Mouse (Mus musculus) v-Abl transformed pro-B cells (cell line): ENCODE measurements around the gene Cer1.

ENCODE experiments used
- in situ Hi-C, 2 experiments: fragments of 400-800 bp; cut with MboI; formaldehyde crosslinking; loops; one replicate each; pipeline ENCODE4 v1.15.1; 2025; ENCODE audit not compliant: unreplicated experiment in 2 of 2

Gene Cer1

DNA sequence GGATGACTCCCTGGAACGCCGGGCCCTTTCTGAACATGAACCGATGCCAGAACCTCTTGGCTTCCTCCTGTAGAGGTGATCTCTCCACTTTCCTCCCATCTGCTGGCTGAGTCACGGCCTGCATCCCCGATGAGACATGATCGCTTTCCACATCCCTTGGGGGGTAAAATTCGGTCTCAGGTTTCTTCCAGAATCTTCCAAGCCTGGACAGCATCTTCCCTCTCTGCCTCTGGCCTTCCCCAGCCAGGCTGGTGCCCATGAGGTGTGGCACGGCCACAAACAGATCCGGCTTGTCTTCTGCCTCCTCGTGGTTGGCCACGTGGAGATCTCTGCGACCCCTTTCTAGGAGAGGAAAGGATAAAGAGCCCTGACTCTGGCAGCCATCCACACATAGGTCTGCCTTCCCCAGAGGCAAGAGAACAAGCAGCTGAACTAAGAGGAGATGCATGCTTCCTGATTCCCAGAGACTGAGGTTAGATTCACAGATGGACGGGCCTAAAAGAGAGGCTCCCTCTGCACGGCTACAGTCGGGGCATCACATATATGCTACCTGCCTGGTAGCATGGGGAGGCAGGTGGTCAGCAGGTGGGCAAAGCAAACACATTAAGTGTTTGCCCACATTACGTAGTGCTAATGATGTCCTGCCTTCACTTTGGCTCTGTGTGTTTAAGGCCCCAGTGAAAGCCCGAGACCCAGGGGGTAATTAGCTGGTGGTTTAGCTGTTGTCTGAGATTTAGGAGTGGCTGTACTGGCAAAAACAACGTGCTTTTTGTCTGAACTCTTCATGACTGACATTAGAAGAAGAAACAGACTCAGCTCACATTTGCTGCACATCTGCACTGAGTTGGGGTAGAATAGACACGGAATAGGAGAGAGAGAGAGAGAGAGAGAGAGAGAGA lies at the start of gene Cer1:
Cer1 (minus strand) TSS at position 513 of the 899 bp plus-strand sequence.
- in situ Hi-C loops, result no loop called here

DNA sequence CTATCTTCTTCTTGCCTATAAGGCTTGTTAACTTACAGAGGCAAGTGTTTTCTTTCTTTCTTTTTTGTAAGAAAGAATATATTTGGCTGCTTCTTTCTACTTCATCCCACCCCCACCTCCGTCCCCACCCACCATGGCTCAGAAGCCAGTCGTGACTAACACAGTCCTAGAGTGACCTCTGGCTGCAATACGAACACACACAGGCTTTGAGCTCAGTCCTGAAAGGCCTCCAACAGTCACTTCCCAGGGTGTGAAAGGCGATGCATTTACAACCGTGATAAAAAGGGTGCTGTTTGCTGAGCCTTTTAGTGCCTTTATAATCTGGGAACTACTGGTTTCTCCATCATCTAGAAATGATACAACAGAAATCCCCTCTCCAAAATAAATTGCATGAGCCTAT lies 49.4 kb upstream of the Cer1 start:
- in situ Hi-C loops, result loop anchor here (5.0 to 10.0 kb wide), 3 partner anchors 290 to 1750 kb away; no protein-coding TSS in a partner anchor

GRCm38 (mm10) chr4:82933698-82934210 lies 48.8 kb upstream of the Cer1 start:
- in situ Hi-C loops, result loop anchor here (5.0 to 10.0 kb wide), 3 partner anchors 289 to 1749 kb away; no protein-coding TSS in a partner anchor

GRCm38 (mm10) chr4:82930079-82930478 lies 45.1 kb upstream of the Cer1 start:
- in situ Hi-C loops, result loop anchor here (5.0 to 10.0 kb wide), 3 partner anchors 285 to 1745 kb away; no protein-coding TSS in a partner anchor

DNA sequence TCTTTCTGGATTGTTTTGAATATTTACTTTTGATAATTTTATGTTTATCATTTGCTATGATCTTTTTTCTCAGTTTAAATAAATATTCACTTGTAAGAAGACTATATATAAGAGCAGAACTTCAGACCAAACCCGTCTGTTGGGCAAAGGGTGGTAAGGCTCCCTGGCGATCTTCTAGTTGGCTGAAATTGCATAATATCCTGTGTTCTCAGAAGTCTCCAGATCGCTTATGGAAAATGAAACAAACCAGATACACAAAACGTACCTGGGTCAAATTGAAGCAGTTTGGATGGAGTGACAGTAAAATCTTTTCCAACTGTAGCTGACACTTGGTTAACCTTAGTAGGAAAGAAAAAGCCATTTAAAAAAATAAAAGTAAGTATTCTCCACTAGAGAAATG lies 37.0 kb upstream of the Cer1 start:
- in situ Hi-C loops, result no loop called here

DNA sequence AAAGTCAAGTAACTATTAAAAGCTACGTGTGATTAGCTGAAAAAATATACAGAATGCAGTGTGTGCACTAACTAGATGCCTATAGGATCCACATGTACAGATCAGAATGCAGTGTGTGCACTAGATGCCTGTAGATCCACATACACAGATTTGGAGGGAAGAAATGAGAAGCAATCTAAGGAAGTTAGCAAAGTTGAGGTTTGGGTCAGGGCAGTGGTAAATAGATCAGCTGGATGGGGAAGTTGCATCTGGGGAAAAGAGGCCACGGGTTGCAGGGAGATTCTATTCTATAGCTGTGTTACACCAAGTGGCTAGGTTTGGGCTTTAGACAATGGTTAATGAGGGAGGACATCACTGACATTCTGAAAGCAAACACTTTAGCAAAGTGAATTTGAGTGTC lies 33.7 kb upstream of the Cer1 start:
- in situ Hi-C loops, result no loop called here

GRCm38 (mm10) chr4:82916678-82917050 lies 31.7 kb upstream of the Cer1 start:
- in situ Hi-C loops, result no loop called here

DNA sequence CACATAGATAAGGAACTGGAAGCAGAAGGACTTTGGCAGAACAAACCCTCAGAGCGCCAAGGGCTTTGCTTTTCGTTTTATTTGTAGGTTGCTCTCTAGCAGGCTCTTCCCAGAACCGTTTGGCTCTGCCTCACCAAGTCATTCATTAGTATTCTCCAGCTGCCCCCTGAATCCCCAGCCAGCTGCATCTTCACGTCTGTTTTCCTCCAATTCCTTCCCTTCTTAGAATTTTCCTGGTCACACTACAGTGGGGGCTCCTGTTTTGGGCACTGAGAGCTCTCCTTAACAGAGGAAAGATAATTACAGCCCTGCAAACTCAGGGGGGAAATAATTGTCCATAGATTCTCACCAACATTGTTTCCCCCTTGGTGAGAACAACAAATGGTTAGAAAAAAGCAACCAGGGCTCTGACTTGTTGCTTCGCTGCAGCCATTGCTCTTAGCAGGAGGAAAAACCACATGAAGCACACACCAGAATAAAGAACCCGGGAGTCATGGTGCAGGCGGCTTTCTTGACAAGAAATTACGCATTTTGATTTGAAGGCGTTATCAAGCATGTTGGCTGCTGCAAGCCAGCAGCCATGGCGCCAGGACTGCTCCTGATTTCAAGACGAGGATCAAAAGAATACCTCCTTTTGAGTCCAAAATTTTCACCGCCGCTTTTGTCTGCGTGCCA lies 31.2 kb upstream of the Cer1 start:
- in situ Hi-C loops, result no loop called here

DNA sequence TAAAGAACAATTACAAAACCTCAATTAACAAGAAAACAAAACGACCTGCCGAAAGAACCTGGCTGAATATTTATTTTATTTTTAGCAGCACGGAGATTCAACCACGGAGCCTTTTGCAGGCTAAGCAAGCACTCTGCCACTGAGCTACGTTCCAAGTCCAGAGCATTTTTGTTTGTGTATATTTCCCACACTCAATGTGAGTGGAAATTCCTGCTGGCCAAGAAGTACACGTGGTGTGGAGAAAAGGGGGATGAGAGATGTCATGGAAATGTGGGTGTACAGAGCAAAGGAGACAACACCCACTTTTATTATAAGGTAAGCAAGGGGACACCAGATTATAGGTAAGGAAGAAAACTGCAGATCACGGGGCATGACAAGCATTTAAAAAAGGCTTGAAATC lies 30.6 kb upstream of the Cer1 start:
- in situ Hi-C loops, result no loop called here

GRCm38 (mm10) chr4:82914601-82915143 lies 29.7 kb upstream of the Cer1 start:
- in situ Hi-C loops, result no loop called here

- in situ Hi-C loops, result no loop called here
Measured at GRCm38 (mm10) chr4:82895227-82895626, 10.3 kb upstream of the Cer1 start.

GRCm38 (mm10) chr4:82892247-82892646 lies 7.3 kb upstream of the Cer1 start:
- in situ Hi-C loops, result no loop called here

DNA sequence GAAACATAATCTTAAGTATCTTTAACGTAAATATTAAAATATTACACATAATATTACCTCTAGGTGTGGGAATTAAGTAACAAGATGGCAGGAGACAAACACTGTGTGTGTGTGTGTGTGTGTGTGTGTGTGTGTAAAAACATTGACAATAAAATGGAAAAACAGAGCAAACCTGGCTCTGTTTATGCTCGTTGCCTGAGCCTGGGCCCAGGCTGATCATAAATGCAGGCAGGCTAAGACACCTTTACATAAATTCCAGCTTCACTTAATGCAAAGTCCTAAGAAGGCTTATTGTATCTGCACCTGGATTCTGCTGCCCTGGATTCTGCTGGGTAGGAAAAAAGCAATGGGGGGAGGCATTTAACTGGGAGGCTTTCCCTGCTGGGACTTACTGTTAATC lies 6.6 kb upstream of the Cer1 start:
- in situ Hi-C loops, result no loop called here

DNA sequence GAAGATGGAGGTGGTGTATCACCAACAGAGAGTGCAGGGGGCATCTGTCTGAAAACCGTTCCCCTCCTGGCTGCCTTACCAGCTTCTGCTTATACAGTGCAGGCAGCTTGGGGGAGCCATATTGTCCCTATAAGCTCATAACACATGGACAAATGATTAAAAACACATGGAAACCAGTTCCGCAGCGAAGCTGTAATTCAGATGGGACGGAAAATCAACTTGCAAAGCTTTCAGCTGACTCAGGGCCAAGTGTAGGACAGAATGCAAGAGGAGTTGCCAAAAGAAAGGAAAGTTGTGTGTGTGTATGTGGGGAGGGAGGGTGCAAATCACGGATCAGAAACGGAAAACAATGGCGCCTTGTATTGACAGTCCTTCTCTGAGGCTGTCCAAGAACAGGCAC lies 6.1 kb upstream of the Cer1 start:
- in situ Hi-C loops, result no loop called here

- in situ Hi-C loops, result no loop called here
Measured at GRCm38 (mm10) chr4:82890585-82890984, 5.6 kb upstream of the Cer1 start.

GRCm38 (mm10) chr4:82886148-82886547 lies 1.2 kb upstream of the Cer1 start:
- in situ Hi-C loops, result no loop called here

GRCm38 (mm10) chr4:82885535-82885913 lies 576 bp upstream of the Cer1 start:
- in situ Hi-C loops, result no loop called here

GRCm38 (mm10) chr4:82882500-82882899 lies 2.4 kb downstream of the Cer1 start:
- in situ Hi-C loops, result no loop called here

DNA sequence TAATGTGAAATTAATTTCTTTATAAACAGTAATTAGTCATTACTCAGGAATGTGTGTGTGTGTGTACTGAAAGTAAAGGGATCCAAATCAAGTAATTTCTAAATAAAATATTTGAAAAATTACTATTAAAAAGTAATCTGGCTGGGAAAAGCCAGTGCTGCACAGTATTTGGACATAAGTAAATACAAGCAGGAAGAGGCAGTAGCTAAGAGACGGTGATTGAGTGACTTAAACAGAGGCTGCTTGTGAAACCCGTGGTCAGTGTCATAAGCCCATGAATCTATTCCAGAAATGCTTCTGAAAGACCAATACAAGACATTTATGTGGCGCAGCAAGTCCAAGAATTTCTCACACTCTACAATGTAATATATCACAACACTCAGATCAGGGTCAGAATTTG lies 3.6 kb downstream of the Cer1 start:
- in situ Hi-C loops, result no loop called here

GRCm38 (mm10) chr4:82880243-82880642 lies 4.7 kb downstream of the Cer1 start:
- in situ Hi-C loops, result no loop called here

- in situ Hi-C loops, result no loop called here
Measured at GRCm38 (mm10) chr4:82879152-82879551, 5.8 kb downstream of the Cer1 start.
